Mouse (Mus musculus): ENCODE results near the gene Vsnl1.

GRCm38 (mm10) chr12:11326483-11326882 is 109.9 kb downstream of the Vsnl1 start:
- TF ChIP-seq CTCF (IDR thresholded peaks at IDR 0.05; ENCODE audit: control insufficient read depth, insufficient read depth, insufficient replicate concordance, low read depth, low read length): no peak
- TF ChIP-seq POLR2A (IDR thresholded peaks at IDR 0.05; ENCODE audit: control insufficient read depth, low read depth, low read length): no peak
